Mouse (Mus musculus): Measurements from ENCODE around the gene Fcgrt.

DNA sequence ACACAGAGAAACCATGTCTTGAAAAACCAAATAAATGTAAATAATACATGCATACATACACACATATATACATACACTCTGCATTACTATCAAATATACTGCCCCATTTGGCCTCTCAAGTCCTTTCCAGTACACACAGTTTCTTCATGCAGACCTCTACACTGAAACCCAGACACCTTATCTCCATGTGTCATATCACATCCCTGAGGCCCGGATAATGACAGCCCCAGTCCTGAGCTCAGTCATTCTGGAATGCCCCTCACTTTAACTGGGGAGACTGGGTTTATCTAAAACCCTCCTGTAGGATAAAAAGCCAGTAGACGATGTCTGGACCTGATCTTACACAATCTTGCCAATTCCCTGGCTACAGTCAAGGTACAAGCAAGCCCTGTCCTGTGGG, 9.8 kb upstream of the Fcgrt start:
- TF ChIP-seq CTCF (conservative IDR thresholded peaks at IDR 0.05; ENCODE audit: low read length) (no peak), NANOG (IDR thresholded peaks at IDR 0.05; ENCODE audit: borderline replicate concordance, low read length) (no peak)

Measured in E14TG2a.4 (cell line).